Mouse (Mus musculus) stomach, postnatal 0 days (tissue): ENCODE data around the gene AI597479.

Source experiments
- CTCF ChIP-seq: IDR thresholded peaks from 2 replicates; pipeline ENCODE4 v1.5.1; 2016; ENCODE audit warnings: antibody characterized with exemption, low read depth, mild to moderate bottlenecking, moderate library complexity
- EP300 ChIP-seq: optimal IDR thresholded peaks from 2 replicates; pipeline ENCODE3; 2016; ENCODE audit warnings: antibody characterized with exemption

DNA sequence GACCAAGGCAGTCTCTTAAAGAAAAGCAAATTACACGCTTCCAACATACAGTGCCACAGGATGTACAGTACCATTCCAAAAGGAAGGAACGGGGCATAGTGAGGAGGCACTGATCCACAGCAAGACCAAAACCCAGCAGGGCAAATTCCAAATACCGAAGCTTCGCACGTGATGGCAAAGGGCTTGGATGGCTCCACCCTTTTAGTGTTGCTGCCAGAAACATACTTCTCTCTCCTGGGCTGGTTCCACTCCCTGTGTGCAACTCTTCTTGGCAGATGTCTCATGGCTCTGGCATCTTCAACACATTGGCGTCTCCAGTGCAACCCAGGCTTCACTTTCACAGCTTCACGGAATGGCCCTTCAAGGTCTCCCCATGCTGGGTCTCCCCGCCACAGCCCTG is 18.9 kb downstream of the AI597479 start:
- TF ChIP-seq EP300, result no peak
- TF ChIP-seq CTCF, result no peak
